Mouse (Mus musculus): Measurements from ENCODE around the gene Gm1113. TPM values are rescaled to one million over a fixed set of nuclear protein-coding genes. Genes with fewer than 3 reads are reported as not detected.

The Gm1113 gene
- total RNA-seq (2021), result not detected

DNA sequence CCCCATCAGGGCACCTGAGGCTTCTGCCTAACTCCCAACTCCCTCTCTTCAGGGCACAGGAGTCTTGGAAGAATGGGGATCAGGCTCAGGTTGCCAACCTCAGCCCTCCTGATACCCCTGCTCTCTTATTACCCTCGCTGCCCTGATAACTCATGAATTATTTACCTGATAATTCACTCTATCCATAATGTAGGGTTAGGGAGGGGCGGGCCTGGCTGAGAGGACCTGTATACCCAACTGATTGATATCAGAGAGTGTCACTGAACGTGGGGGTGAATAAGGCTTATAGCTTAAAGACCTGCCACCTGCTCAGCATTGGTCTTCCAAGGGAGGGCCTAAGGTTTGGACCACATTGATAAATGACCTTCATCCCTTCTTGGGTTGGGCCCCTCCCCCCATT lies at the start of gene Gm1113:
Gm1113 (minus strand) TSS at position 101 of the 400 bp plus-strand sequence.
- DNase-seq (ENCODE audit: low spot score in 2 of 2), result no peak
- intact Hi-C loops (cut with DNase I), result no loop called here

DNA sequence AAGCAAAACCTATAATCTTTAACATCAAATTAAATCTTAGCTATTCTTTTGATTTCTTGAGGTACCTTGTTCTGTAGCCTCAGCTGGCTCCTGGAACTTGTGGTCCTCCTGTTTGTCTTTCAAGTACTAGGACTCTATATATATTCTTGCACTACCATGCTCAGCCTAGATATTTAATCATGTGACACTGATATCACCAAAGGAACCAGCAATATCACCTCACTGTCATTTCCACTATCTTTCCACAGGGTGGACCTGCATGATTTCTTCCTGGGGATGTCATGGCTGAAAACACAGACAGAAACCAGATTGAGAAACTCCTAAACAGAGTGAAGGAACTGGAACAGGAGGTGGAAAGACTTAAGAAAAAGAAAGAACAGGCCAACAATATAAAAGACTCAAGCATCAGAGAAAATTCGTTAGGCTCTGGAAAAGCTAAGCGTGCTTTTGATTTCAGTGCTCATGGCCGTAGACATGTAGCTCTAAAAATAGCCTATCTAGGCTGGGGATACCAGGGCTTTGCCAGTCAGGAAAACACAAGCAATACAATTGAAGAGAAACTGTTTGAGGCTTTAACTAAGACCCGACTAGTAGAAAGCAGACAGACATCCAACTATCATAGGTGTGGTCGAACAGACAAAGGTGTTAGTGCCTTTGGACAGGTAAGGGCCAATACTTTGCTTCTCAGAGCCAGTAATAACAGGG lies 46.6 kb upstream of the Gm1113 start:
- no peak for DNase-seq (ENCODE audit: low spot score in 2 of 2)
- intact Hi-C loops (cut with DNase I), result no loop called here

DNA sequence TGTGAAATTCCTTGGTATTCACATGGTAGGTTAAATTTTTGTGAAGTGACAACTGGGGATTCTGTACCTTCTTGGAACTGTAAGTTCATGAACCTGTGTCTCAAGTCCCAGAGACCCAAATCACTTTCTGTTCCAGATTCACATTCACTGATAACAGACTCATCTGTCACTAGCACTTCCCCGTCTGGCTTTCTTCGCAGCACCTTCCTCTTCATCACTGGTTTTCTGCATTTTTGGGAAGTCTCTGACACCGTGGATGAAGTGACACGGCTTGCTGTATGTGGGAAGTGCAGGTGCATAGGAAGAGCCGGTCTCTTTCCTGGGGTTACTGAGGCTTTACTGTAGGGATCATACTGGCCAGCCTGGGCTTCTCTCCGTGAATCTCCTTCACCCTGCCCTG lies 43.5 kb upstream of the Gm1113 start:
- no peak for DNase-seq (ENCODE audit: low spot score in 2 of 2)

DNA sequence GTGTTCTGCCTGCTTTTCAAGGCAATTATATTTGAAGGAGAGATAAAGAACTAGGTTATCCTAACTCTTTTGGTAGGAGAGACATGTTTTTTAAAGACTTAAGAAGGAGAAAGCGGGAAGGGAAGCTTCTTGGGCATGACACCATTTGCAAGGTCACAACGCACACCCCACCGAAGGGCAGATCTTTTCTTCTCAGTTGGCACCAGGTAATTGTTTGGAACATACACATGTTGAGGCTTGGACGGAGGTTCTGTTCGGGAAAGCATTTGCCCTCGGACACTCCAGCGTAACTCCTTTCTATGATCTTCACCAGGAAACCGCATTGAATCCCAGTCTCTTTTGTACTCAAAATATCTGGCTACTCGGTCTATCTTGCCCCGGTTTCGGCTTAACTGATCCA lies 43.0 kb upstream of the Gm1113 start:
- intact Hi-C loops (cut with DNase I), result no loop called here
- DNase-seq (ENCODE audit: low spot score in 2 of 2), result no peak

More for the DNA sequence above, 43.5 kb upstream of the Gm1113 start:
- intact Hi-C loops (cut with DNase I), result no loop called here

DNA sequence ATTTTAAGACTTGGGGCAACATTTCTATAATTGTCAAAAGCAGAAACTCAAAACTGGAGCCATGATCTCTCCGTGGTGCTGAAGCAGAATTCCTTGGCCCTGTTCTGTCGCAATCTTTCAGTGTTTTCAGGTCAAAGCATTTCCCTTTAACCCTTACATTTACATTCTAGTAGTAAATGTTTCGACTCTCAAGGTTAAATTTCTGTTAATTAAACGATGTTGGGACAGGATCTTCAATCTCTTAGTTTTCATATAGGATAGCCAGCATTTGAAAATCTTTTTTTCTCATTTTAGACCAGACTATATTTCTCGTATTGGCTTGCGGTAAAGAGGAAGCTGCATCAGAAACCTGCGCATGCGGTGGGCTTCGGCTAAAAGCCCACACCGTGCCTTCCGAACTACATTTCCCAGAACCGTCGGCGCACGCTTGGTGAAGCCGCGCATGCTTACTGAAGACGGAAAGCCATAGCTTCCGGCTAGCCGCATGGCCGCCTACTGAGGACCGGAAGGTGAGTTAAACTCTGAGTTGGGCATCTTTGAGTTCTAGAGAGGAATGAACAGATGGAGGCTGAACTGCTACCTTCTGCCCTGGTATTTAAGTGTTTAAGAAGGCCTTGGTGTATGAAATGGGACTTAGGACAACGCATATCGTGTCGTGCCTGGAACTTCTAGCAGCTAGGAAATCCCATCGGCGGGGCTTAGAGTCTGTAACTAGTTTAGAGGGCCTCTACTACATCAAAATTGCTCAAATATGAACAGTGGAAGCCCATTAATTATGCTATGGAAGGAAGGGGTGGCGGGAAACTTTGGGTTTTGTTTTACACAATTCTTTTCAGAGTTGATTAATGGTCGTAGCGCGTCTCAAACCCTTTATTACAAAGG lies 41.2 kb upstream of the Gm1113 start:
- DNase-seq (ENCODE audit: low spot score in 2 of 2), result peak; percentile 86 to 90
- intact Hi-C loops (cut with DNase I), result no loop called here

DNA sequence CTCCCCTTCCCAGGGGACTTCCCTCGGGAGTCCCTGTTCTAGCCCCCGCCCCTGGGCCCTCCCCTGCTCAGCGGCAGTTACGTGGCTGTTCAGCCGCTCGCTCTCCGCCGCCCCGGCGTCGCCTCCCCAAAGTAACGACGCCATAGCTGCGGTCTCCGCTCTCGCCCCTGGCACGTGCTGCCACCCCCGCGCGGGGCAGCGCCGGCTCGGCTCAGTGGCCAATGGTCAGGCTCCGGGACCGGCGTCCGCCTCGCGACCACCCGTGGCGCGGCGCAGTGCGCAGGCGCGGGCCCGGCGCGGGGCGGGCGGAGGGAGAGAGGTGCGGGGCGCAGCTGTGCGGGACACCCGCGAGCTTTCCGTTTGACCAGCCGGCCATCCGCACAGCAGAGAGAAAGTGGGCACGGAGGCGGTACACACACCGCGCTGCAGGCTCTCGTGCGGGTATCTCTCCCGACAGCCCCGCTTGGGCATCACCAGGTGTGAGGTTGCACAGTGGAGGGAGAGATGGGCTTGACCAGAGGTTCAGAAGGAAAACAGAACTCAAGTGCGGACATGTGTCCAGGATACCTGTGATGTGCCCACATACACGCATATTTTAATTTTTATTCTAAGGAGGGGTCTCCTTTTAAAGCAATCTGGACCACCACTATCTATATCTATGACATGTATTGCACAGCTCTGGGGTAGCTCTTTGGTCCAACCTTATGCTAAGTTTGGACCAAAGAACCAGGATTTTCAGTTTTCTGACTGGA lies 40.4 kb upstream of the Gm1113 start, which contains the start of the genes Ddx25 and Pus3:
Ddx25 (minus strand) TSS at position 272 of the 752 bp plus-strand sequence.
Pus3 (plus strand) TSS at position 339 of the 752 bp plus-strand sequence.
- intact Hi-C loops (cut with DNase I), result no loop called here

DNA sequence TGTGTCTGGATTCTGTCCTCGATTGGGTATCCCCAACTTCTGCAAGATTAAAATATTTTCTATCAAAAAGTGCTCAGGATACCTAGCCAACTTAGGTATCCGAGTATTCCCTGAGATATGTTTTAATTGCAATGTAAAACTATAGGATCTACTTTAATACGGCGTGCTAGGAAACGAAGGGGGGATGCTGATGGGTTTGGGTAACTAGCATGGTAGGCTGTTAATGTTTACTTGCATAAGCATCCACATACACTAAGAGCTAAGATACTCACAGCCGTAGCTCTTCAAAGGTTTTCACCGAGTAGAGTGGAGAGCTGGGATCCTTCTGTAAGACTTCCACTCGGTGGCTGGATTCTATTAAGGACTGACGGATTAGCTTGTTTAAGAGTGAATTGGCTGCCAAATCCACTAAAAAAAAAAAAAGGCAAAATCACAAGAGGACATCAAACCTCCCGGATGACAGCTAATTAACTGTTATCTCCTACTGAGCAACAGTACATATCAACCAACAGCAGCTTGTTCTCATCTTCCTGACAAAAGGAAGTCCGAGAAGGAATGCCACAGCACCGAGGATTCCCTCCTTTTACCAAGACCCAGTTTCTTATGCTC lies 38.5 kb upstream of the Gm1113 start:
- no peak for DNase-seq (ENCODE audit: low spot score in 2 of 2)
- intact Hi-C loops (cut with DNase I), result no loop called here

More for the DNA sequence above, 40.4 kb upstream of the Gm1113 start, which contains the start of the genes Ddx25 and Pus3:
- peak; percentile 78 for DNase-seq (ENCODE audit: low spot score in 2 of 2)

DNA sequence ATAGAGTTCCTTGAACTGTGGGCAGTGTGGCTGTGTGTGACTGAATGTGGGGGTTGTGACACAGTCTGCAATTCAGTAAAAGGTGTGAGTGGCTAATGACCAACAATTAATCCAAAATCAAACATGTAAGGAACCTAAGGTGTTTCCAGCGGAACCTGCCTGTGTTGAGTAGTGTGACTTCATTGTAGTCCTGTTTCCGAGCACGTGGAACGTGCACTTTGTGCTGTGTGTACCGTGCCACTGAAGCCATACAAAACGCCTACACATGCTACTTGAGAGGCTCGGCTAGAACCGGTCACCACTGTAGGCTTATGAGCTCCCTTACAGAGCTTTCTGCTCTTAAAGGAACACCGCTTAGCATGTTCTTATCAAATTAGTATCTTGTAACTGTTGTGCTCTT lies 30.4 kb upstream of the Gm1113 start:
- intact Hi-C loops (cut with DNase I), result no loop called here
- no peak for DNase-seq (ENCODE audit: low spot score in 2 of 2)

DNA sequence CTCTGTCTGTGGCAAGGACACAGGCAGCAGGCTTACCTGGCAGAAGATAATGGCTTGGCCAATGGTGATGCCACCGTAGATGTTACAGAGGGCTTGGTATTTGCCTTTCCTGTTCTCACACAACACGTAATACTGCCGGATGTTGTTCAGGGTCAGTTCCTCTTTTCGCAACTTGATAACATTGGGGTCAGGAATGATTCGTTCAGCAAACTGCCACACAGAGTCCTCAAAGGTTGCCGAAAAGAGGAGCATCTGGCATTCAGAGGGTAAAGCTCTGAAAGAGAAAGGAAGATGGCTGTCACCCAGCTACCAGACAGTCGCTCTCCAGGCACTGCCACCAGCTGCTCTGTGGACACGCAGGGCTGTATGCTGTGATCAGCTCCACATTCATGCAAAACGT lies 28.7 kb upstream of the Gm1113 start:
- intact Hi-C loops (cut with DNase I), result no loop called here
- no peak for DNase-seq (ENCODE audit: low spot score in 2 of 2)

DNA sequence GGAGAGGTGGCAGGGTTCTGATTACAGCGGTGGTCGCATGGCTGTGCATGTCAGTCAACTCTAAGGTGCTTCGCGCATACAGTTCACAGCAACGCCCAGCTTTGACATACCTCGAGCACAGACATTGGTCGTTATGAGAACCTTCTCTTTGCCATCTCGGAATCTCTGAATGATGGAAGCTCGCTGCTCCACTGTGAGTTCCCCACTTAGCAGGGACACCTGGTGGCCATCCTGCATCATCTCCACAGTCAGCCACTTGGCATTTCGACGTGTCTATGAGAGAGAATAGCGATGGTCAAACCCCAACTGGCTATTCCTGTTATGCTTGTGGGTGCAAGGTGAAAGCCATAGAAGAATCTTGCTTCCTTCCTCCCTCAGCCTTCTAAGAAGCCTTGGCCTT lies 27.6 kb upstream of the Gm1113 start:
- peak in 1 of 2 experiments; percentile 30 for DNase-seq (ENCODE audit: low spot score in 2 of 2)
- intact Hi-C loops (cut with DNase I), result no loop called here

DNA sequence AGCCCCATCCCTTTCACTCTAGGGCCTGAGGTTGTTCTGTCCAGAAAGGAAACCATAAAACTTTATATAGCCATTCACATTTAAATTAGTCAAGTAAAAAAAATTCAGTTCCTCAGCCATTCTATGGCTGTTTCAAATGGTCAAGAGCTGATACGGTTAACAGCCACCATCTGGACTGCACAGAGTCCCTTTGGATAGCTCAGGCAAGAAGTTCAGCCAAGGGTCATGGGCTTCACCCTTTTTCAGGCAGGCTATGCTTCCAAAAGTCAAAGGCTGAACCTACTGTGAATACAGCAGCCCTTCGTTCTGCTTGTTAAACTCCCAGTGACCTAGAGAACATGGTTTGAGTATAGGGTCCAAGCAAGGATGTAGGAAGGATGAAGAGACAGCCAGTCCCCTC lies 26.6 kb upstream of the Gm1113 start:
- intact Hi-C loops (cut with DNase I), result loop anchor here (5.0 kb wide), 1 partner anchor 122 kb away; the partner anchor contains the start of gene Cdon
- no peak for DNase-seq (ENCODE audit: low spot score in 2 of 2)

DNA sequence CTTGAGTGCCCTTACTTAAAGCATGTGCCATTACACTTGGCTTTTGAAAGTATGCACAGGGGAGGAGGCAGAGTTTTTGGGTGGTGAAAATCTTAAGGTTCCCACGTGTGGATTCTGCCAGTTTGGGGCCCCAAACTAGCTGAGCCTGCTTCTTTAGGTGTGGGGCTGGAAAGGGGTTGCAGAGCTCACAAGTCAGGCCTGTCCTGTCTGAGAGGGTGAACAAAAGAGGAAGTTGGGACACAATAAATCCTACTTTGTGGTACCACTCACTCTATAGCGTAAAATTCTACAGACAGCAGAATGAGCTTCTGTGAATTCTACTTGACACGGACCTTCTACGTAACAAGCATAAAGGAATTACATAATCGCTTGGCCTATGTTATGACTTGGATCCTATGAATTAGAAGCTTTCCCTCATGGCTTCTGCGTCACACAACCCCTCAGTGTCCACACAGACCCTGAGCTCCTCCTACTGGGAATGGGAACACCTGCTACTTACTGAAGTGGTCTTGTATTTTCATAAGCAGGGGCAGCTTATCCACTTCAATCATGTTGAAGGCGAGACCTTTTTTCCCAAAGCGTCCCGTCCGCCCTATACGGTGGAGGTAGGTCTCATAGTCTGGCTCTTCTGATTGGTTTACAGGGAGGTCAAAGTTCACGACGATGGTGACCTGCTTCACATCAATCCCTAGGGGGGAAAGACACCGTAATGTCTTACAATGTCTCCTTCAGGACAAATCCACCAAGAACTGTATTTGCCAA lies 25.2 kb upstream of the Gm1113 start:
- intact Hi-C loops (cut with DNase I), result loop anchor here (5.0 kb wide), 1 partner anchor 121 kb away; the partner anchor contains the start of gene Cdon
- no peak for DNase-seq (ENCODE audit: low spot score in 2 of 2)

DNA sequence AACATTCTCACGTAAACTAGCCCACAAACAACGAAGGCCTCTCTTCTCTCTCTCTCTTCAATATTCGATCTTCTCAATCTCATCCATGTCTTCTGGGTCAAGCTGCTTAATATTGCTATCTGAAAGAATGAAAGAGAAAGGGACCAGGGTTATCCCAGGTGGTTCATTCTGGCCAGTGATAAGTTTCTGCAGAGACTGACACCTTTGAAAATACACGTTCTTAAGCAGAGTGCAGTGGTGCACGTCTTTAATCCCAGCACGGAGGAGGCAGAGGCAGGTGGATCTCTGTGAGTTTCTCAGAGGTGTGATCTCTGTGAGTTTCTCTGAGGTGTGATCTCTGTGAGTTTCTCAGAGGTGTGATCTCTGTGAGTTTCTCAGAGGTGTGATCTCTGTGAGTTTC lies 23.9 kb upstream of the Gm1113 start:
- no peak for DNase-seq (ENCODE audit: low spot score in 2 of 2)
- intact Hi-C loops (cut with DNase I), result loop anchor here (5.0 kb wide), 1 partner anchor 120 kb away; the partner anchor contains the start of gene Cdon

DNA sequence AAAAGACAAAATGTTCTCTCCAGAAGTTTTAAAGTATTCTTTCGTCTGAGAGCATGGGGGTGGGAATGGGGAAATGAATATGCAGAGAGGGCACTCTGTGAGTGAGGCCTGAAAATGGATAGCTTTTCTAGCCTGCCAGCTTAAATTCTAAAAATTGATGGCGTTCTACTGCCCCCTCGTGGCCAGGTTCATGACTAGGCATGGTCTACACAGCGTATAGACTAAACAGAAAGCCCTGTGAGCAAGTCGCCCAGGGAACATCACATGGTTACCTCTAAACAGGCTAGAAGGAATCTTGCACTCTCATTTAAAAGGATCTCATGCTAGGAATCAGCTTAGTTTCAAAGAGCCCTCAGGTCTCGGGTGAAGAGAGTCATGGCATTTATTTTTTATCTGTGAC lies 23.4 kb upstream of the Gm1113 start:
- intact Hi-C loops (cut with DNase I), result loop anchor here (5.0 kb wide), 1 partner anchor 119 kb away; the partner anchor contains the start of gene Cdon

DNA sequence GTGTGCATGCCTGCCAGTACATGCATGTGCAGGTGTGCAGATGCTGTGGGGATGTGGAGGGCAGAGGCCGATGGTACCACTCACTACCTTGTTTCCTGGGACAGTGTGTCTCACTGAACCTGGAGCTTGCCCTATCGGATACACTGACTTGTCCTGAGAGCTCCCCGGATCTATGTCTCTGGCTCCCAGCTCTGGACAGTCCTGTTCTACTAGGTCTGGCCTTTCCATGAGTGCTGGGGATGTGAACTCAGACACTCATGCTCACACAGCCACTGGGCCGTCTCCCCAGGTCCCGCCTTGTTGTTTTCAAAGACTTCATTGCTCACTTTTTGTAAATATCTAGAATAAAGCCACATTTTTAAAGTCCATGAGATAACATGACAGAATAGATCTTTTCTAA lies 23.0 kb upstream of the Gm1113 start:
- intact Hi-C loops (cut with DNase I), result loop anchor here (5.0 kb wide), 1 partner anchor 119 kb away; the partner anchor contains the start of gene Cdon
- DNase-seq (ENCODE audit: low spot score in 2 of 2), result no peak

More for the DNA sequence above, 23.4 kb upstream of the Gm1113 start:
- DNase-seq (ENCODE audit: low spot score in 2 of 2), result peak; percentile 73 to 80

DNA sequence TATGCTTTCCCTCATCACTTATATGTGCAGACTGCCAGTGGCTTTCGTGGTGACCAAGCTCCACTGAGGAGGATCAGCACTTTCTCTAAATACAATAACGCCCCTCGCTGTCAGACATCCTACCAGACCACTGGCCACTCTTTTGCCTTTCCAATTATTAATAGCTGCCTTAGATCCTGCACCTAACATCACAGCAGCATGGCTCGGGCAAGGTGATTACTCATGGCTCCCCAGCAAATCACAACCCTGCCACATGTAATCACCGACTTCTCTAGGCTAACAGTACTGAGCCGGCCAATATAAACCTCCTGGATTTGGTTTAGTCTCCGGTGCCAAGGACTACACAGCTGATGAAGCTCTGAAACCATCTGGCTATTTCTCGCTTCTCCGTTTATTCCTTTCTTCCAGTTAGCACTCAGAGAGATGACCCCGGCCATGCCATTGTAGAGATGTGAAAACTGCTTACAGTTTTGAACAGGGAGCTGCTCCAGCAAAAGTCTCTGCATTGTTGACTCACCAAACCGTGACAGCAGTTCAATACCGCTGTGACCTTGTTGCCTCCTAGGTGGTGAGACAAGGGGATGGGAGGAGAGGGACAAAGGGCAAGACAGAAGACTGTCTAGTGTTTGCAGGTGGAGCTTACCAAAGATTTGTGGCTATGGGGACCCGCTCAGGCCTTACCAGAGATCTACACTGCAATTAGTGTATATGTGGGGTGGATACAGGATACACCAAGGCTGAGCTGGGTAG lies 21.1 kb upstream of the Gm1113 start:
- intact Hi-C loops (cut with DNase I), result no loop called here
- no peak for DNase-seq (ENCODE audit: low spot score in 2 of 2)

DNA sequence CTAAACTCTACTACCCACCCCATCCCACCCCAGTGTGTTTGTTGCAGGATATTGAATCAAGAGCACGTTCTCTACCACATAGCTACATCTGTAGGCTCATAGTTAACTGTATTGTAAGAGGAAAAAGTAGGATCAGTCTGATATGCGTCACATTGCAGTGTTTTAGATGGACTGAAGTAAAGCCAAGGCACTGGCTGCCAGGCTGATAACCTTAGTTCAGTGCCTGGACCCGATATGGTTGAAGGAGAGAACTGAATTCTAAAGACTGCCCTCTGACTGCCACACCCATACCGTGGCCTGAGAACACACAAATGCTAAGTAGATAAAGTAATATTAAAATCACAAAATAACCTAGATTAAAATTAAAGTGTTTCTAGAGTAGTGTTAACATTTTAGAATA lies 17.8 kb upstream of the Gm1113 start:
- intact Hi-C loops (cut with DNase I), result loop anchor here (1.0 kb wide), 1 partner anchor 254 kb away; no protein-coding TSS in a partner anchor
- DNase-seq (ENCODE audit: low spot score in 2 of 2), result no peak

DNA sequence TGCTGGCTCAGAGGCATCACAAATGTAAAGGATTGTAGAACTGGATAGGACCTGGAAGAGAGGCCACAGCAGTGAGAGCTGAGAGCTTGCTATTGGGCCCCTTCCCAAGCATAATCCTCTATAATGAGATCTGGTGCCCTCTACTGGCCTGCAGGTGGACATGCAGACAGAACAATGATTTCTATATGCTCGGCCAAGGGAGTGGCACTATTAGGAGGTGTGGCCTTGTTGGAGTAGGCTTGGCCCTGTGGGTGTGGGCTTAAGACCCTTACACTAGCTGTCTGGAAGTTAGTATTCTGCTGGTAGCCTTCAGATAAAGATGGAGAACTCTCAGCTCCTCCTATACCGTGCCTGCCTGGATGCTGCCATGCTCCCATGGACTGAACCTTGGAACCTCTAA lies 17.0 kb upstream of the Gm1113 start:
- peak; percentile 60 to 61 for DNase-seq (ENCODE audit: low spot score in 2 of 2)
- intact Hi-C loops (cut with DNase I), result loop anchor here (1.0 kb wide), 1 partner anchor 253 kb away; no protein-coding TSS in a partner anchor

Measured in left cerebral cortex, postnatal 25 days (tissue).